Mouse (Mus musculus) ES-E14 (cell line): Measurements from ENCODE around the gene Cpd.

ENCODE experiments used
- CHD2 ChIP-seq: IDR thresholded peaks from 2 replicates; pipeline ENCODE4 v1.6.1; 2014; ENCODE audit warnings: mild to moderate bottlenecking, low read depth, low read length, inconsistent platforms
- ZC3H11A ChIP-seq: IDR thresholded peaks from 2 replicates; pipeline ENCODE4 v1.6.1; 2012; ENCODE audit warnings: low read depth, mild to moderate bottlenecking, inconsistent platforms, low read length, borderline replicate concordance
- ZNF384 ChIP-seq: IDR thresholded peaks from 2 replicates; pipeline ENCODE4 v1.6.1; 2012; ENCODE audit warnings: low read depth, low read length, inconsistent platforms

DNA sequence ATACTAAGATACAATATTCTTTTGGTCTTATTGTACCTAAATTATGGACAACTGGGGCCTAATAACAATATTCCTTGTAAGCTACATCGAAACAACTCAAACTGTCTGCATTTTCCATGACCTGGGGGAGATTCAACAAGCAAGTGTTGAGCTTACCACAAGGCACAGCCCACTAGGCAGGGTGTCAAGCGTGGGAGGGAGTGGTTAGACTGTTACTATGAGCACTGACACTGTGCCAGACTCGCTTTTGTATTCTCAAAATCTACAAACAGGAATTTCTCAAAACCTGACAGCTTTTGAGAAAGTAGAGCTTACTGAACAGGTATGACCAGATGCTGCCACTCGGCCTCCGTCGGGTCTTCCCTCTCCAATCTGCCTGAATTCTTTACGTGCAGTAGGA is 55.5 kb downstream of the Cpd start:
- no peak for TF ChIP-seq CHD2
- TF ChIP-seq ZC3H11A, result no peak
- no peak for TF ChIP-seq ZNF384
